Mouse (Mus musculus): ENCODE results near the gene Camk2d. TPM values are rescaled to one million over a fixed set of nuclear protein-coding genes. Genes with fewer than 3 reads are reported as not detected.

Camk2d gene
- polyA plus RNA-seq, 1 experiment from 2014 or later: 16.5 TPM

- Histone ChIP-seq H3K27ac (ENCODE audit: low read depth, low read length) (no peak overlapping the region), H3K4me1 (replicated peaks; ENCODE audit: control insufficient read depth, insufficient read depth, low read length) (no peaks in the 10 kb centered on the region), H3K4me2 (ENCODE audit: low read depth, low read length, severe bottlenecking) (no peak overlapping the region), H3K9ac (ENCODE audit: low read length) (no peak overlapping the region), H3K27me3 (ENCODE audit: control insufficient read depth, insufficient read depth, low read length) (no peaks in the 10 kb centered on the region), H3K36me3 (ENCODE audit: control insufficient read depth, insufficient read depth, low read length) (no peaks in the 10 kb centered on the region), H3K4me3 (ENCODE audit: low read depth, low read length) (no peak overlapping the region), H3K9me3 (ENCODE audit: control insufficient read depth, low read length) (no peaks in the 10 kb centered on the region)
- WGBS: 86% methylated on average over 1 of the region's 1 CpGs
- DNase-seq (ENCODE audit: low spot score) (no peak), ATAC-seq (replicated peaks; ENCODE audit: low FRiP score) (no peak)
Observed at GRCm38 (mm10) chr3:126848081-126848480, 252.0 kb downstream of the Camk2d start.

- H3K4me1 ChIP-seq (replicated peaks; ENCODE audit: control insufficient read depth, insufficient read depth, low read length): no peaks in the 10 kb centered on the region
- DNase-seq (ENCODE audit: low spot score): no peak
- H3K9me3 ChIP-seq (ENCODE audit: control insufficient read depth, low read length): no peaks in the 10 kb centered on the region
- H3K27ac ChIP-seq (ENCODE audit: low read depth, low read length): no peak overlapping the region
- no peaks in the 10 kb centered on the region for H3K27me3 ChIP-seq (ENCODE audit: control insufficient read depth, insufficient read depth, low read length)
- H3K4me3 ChIP-seq (ENCODE audit: low read depth, low read length): no peak overlapping the region
- H3K4me2 ChIP-seq (ENCODE audit: low read depth, low read length, severe bottlenecking): no peak overlapping the region
- ATAC-seq (replicated peaks; ENCODE audit: low FRiP score): no peak
- no peak overlapping the region for H3K9ac ChIP-seq (ENCODE audit: low read length)
- no peaks in the 10 kb centered on the region for H3K36me3 ChIP-seq (ENCODE audit: control insufficient read depth, insufficient read depth, low read length)
Observed at GRCm38 (mm10) chr3:126860442-126860841, 264.3 kb downstream of the Camk2d start.

GRCm38 (mm10) chr3:126869561-126869960 lies 273.5 kb downstream of the Camk2d start:
- Histone ChIP-seq H3K4me2 (ENCODE audit: low read depth, low read length, severe bottlenecking) (no peak overlapping the region), H3K27me3 (ENCODE audit: control insufficient read depth, insufficient read depth, low read length) (no peaks in the 10 kb centered on the region), H3K4me3 (ENCODE audit: low read depth, low read length) (no peak overlapping the region), H3K27ac (ENCODE audit: low read depth, low read length) (no peak overlapping the region), H3K9ac (ENCODE audit: low read length) (no peak overlapping the region), H3K9me3 (ENCODE audit: control insufficient read depth, low read length) (no peaks in the 10 kb centered on the region), H3K36me3 (ENCODE audit: control insufficient read depth, insufficient read depth, low read length) (no peaks in the 10 kb centered on the region), H3K4me1 (replicated peaks; ENCODE audit: control insufficient read depth, insufficient read depth, low read length) (no peaks in the 10 kb centered on the region)
- DNase-seq (ENCODE audit: low spot score) (no peak), ATAC-seq (replicated peaks; ENCODE audit: low FRiP score) (no peak; the same call in 1 of the 2 replicates)
- 43% methylated on average over 3 of the region's 3 CpGs for WGBS

GRCm38 (mm10) chr3:126870688-126871087 lies 274.6 kb downstream of the Camk2d start:
- Histone ChIP-seq H3K4me2 (ENCODE audit: low read depth, low read length, severe bottlenecking) (no peak overlapping the region), H3K4me3 (ENCODE audit: low read depth, low read length) (no peak overlapping the region), H3K36me3 (ENCODE audit: control insufficient read depth, insufficient read depth, low read length) (no peaks in the 10 kb centered on the region), H3K27ac (ENCODE audit: low read depth, low read length) (no peak overlapping the region), H3K27me3 (ENCODE audit: control insufficient read depth, insufficient read depth, low read length) (no peaks in the 10 kb centered on the region), H3K9ac (ENCODE audit: low read length) (no peak overlapping the region), H3K4me1 (replicated peaks; ENCODE audit: control insufficient read depth, insufficient read depth, low read length) (no peaks in the 10 kb centered on the region), H3K9me3 (ENCODE audit: control insufficient read depth, low read length) (no peaks in the 10 kb centered on the region)
- DNase-seq (ENCODE audit: low spot score): no peak
- no peak for ATAC-seq (replicated peaks; ENCODE audit: low FRiP score)
- WGBS: 96% methylated on average over 1 of the region's 1 CpGs

- 63% methylated on average over 1 of the region's 1 CpGs for WGBS
- Histone ChIP-seq H3K4me2 (ENCODE audit: low read depth, low read length, severe bottlenecking) (no peak overlapping the region), H3K4me1 (replicated peaks; ENCODE audit: control insufficient read depth, insufficient read depth, low read length) (no peaks in the 10 kb centered on the region), H3K9ac (ENCODE audit: low read length) (no peak overlapping the region), H3K27ac (ENCODE audit: low read depth, low read length) (no peak overlapping the region), H3K9me3 (ENCODE audit: control insufficient read depth, low read length) (no peaks in the 10 kb centered on the region), H3K4me3 (ENCODE audit: low read depth, low read length) (no peak overlapping the region), H3K36me3 (ENCODE audit: control insufficient read depth, insufficient read depth, low read length) (no peaks in the 10 kb centered on the region), H3K27me3 (ENCODE audit: control insufficient read depth, insufficient read depth, low read length) (no peaks in the 10 kb centered on the region)
- ATAC-seq (replicated peaks; ENCODE audit: low FRiP score) (no peak), DNase-seq (ENCODE audit: low spot score) (no peak)
Observed at GRCm38 (mm10) chr3:126878233-126878632, 282.1 kb downstream of the Camk2d start.

- Histone ChIP-seq H3K27me3 (ENCODE audit: control insufficient read depth, insufficient read depth, low read length) (no peaks in the 10 kb centered on the region), H3K27ac (ENCODE audit: low read depth, low read length) (no peak overlapping the region), H3K4me1 (replicated peaks; ENCODE audit: control insufficient read depth, insufficient read depth, low read length) (no peaks in the 10 kb centered on the region), H3K9ac (ENCODE audit: low read length) (no peak overlapping the region), H3K4me2 (ENCODE audit: low read depth, low read length, severe bottlenecking) (no peak overlapping the region), H3K36me3 (ENCODE audit: control insufficient read depth, insufficient read depth, low read length) (no peaks in the 10 kb centered on the region), H3K4me3 (ENCODE audit: low read depth, low read length) (no peak overlapping the region), H3K9me3 (ENCODE audit: control insufficient read depth, low read length) (no peaks in the 10 kb centered on the region)
- no peak for ATAC-seq (replicated peaks; ENCODE audit: low FRiP score)
- WGBS: 84% methylated on average over 4 of the region's 4 CpGs
- DNase-seq (ENCODE audit: low spot score): no peak
Observed at GRCm38 (mm10) chr3:126886090-126886489, 290.0 kb downstream of the Camk2d start.

GRCm38 (mm10) chr3:126886644-126887043 lies 290.5 kb downstream of the Camk2d start:
- no peaks in the 10 kb centered on the region for H3K27me3 ChIP-seq (ENCODE audit: control insufficient read depth, insufficient read depth, low read length)
- H3K27ac ChIP-seq (ENCODE audit: low read depth, low read length): no peak overlapping the region
- no peak for DNase-seq (ENCODE audit: low spot score)
- H3K9me3 ChIP-seq (ENCODE audit: control insufficient read depth, low read length): no peaks in the 10 kb centered on the region
- H3K4me3 ChIP-seq (ENCODE audit: low read depth, low read length): no peak overlapping the region
- no peaks in the 10 kb centered on the region for H3K36me3 ChIP-seq (ENCODE audit: control insufficient read depth, insufficient read depth, low read length)
- WGBS: 80% methylated on average over 4 of the region's 4 CpGs
- no peaks in the 10 kb centered on the region for H3K4me1 ChIP-seq (replicated peaks; ENCODE audit: control insufficient read depth, insufficient read depth, low read length)
- H3K9ac ChIP-seq (ENCODE audit: low read length): no peak overlapping the region
- no peak overlapping the region for H3K4me2 ChIP-seq (ENCODE audit: low read depth, low read length, severe bottlenecking)
- ATAC-seq (replicated peaks; ENCODE audit: low FRiP score): 0 out of 2 replicates have a peak, but pooled peaks have one; percentile 12

Other genes with a start within 250 kb of the Camk2d start
- gene Arsj, start 232.6 kb upstream of the Camk2d start, polyA plus RNA-seq (2014; fragmentation: Nextera tagmentation; extraction: Ambion mirVana): 0.15 and 0.20 TPM in 2 replicates